Mouse (Mus musculus): ENCODE results near the gene Map3k4. TPM values are rescaled to one million over a fixed set of nuclear protein-coding genes. Genes with fewer than 3 reads are reported as not detected.
A peak's percentile ranks its signal among the peaks of the same experiment; 100 is the strongest.

Map3k4 gene
- total RNA-seq, 4 experiments from 2014 or later: 25.3 to 39.6 (median 34.3) TPM

DNA sequence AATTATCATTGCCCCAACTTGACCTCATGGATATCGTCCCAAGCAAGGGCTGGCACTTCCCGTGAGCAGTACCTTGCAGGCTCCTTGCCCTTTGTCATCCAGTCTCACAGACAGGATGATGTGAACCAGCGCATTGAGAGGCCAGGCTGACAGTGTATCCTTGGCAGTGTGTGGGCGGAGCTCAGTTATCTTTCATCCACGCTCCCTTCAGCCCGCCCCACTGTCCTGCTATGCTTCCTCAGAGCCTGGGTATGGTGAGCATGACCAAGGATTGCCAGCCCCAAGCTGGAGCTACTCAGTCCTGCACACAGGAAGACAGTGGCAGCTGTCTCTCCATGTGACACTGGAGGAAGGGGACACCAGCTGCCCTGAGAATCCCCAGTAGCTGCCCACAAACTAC is 102.4 kb downstream of the Map3k4 start:
- no peak for DNase-seq

- DNase-seq: no peak
Measured at GRCm38 (mm10) chr17:12213430-12213829, 105.2 kb downstream of the Map3k4 start.

DNA sequence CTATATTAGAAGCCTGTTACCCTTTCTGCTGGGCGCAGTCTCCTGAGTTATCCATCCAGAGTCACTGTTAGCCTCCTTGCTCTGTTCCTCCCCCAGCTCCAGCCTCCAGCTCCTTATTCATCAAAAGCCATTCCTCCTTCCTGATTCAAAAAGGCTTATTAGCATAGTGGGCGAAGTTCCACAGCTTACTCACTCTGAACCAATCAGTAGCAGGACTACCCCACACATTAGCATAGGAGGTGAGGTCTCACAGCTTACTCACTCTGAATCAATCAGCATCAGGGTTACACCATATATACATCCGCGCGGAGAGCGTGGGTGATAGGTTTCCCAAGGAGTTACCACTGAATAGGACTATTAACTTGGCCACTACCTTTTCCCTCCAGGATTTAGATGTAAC is 106.3 kb downstream of the Map3k4 start:
- no peak for DNase-seq

DNA sequence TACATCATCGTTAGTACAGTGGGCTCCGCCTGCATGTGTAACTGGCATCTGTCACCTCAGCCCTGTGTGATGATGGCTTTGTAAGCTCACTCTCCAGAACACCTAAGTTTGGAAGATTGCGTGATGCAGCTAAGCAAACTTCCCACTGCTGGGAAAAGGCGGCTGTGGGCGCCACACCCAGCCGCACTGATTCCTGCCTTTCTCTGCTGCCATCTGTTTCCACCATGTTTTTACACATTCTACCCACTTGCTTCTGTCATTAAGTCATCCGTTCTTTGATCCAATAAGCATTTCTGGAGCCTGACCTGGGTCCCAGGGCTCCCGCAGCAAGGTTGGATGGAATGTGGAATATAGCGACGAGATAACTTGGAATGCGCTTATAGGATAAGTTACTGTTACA is 106.7 kb downstream of the Map3k4 start:
- DNase-seq: no peak

DNA sequence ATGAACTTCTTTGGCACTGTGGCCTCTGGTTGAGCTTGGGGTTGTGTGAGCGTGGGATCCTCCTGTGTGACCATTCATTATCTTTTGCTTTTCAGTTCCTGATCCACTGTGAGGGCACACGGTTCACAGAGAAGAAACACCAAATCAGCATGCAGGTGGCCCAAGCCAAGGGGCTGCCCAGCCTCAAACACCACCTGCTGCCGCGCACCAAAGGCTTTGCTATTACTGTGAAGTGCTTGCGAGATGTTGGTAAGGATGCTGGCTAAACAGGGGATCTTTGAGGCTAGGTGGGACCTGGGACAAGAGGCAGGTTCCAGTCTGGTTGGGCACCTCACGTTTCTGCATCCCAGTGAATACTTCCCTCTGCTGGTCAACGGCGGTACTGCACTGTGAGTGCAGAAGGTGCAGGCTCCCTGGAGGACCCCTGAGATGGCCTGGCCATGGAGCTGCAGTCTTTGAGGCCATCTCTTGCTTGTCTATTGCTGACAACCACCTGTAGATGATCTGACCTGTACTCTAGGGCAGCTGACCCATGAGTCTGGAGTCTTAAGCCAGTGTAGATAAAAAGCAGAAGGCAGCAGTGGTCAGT is 108.0 kb downstream of the Map3k4 start:
- peak; percentile 67 for DNase-seq

- DNase-seq: no peak
Measured at GRCm38 (mm10) chr17:12209481-12209880, 109.1 kb downstream of the Map3k4 start.

GRCm38 (mm10) chr17:12207022-12207548 is 111.5 kb downstream of the Map3k4 start:
- DNase-seq: no peak

GRCm38 (mm10) chr17:12206248-12206647 is 112.3 kb downstream of the Map3k4 start:
- DNase-seq: no peak

GRCm38 (mm10) chr17:12205694-12206075 is 112.9 kb downstream of the Map3k4 start:
- no peak for DNase-seq

DNA sequence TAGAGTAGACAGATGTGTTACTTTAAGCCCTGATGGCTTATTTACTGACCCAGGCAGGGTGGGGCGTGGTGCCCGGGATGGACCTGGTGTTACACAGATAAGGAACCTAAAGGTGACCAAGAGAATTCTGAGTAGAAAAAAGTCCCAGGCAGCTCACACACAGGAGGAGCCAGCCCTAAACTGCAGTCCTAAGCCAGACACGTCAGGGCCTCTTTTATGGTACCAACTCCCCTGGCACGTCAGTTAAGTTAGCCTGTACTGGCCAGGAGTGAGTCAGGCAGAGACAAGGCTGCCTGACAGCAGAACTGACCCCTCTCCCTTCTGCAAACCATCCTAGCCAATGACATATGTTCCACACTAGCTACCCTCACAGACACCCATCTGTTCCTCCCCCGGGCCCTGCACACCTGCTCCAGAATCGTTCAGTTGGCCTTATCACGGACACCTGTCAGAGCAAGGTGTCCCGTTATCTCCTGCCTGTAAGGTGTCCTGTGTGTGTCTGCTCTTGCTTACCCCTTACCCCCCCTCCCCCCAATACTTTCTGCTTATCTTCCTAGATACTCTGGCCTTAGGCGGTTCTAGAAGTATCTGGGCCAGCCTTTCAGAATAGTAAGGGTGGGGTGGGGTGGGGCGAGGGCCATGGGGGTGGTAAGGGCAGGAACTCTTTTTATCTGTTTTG is 113.4 kb downstream of the Map3k4 start:
- DNase-seq: no peak

DNA sequence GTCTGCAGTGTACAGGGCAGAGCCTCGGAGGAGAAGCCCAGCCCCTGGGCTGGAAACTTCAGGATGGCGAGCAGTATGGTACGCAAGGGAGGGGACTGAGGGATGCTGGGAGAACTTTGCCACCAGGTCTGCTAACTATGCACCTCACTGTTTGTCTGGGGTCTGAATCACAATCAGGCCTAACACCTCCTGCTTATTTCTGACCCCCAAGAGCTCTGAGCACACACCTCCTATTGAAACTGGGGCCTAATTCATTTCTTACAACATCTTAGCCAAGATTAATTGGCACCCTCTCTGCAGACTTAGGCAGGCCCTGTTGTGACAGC is 113.9 kb downstream of the Map3k4 start:
- no peak for DNase-seq

- DNase-seq: no peak
Measured at GRCm38 (mm10) chr17:12204246-12204645, 114.3 kb downstream of the Map3k4 start.

- DNase-seq: no peak
Measured at GRCm38 (mm10) chr17:12203414-12203897, 115.1 kb downstream of the Map3k4 start.

- no peak for DNase-seq
Measured at GRCm38 (mm10) chr17:12201086-12201485, 117.5 kb downstream of the Map3k4 start.

GRCm38 (mm10) chr17:12199933-12200332 is 118.7 kb downstream of the Map3k4 start:
- no peak for DNase-seq

GRCm38 (mm10) chr17:12195604-12196003 is 123.0 kb downstream of the Map3k4 start:
- no peak for DNase-seq

- DNase-seq: no peak
Measured at GRCm38 (mm10) chr17:12195137-12195536, 123.5 kb downstream of the Map3k4 start.

DNA sequence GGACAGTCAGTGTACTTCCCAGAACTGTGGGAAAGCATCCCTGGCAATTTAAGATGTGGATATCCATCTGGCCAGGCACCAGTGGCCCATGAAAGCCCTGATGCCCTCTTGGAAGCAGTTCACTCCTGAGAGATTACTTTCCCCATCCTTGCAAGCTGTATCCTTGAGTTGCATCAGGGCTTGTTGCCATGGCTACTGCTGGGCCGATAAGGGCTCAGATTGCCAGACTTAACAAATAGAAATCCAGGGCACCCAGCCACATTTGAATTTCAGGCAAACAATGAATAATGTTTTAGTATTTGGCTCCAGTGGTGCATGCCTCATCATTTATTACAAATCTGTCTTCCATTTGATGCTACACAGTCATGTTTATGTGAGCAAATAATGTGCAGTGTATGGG is 130.8 kb downstream of the Map3k4 start:
- peak; percentile 83 for DNase-seq

DNA sequence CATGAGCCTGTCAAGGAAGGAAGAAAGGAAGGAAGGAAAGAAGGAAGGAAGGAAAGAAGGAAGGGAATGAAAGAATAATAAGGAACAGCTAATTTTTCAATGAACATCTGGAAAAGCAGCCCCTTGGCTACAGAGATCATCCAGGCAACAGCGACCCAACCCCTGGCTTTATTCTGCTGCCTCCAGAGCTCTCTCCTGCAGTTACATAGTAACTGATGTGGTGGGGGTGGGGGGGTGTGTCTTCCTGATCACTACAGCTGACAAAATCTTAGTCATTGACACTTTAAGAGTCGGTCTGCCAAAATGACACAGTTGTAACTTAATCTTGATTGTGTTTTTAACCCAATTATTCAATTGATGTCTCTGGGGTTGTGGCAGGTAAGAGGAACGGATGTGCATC is 132.3 kb downstream of the Map3k4 start:
- DNase-seq: no peak

DNA sequence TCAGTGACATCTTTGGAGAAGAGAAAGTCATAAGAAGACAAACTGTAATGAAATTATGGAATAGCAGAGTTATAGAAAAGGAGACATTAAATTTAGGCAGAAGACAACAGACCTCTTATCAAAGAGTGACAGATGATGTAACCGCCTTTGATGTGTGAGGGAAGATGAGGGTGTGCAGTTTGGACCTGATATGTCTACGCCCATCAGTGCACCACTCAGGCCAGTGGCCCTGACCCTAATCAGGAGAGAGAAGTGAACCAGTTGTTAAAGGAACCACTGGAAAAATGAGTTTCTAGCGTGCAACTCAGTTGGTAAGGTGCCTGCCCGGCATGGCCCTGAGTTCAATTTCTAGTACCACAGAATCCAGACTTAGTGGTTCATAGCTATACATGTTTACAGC is 132.7 kb downstream of the Map3k4 start:
- DNase-seq: peak; percentile 35

DNA sequence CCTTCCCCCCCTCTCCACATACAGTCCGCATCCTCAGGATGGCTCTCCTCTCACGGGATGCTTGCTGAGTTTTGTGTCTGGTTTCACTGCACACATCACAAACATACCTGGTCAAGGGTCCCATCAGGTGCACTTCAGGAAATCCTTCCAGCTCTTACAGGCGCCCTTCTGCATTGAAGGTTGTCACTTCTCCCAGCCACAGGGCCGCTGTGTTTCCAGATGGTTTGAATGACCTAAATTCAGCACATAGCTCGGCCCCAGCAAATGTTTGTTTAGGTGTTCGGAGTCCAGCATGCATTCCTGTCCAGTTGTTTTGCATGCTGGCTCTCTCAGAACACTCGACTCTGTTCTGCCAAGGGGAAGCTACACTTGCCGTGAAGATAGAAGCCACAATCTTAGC is 134.3 kb downstream of the Map3k4 start:
- no peak for DNase-seq

DNA sequence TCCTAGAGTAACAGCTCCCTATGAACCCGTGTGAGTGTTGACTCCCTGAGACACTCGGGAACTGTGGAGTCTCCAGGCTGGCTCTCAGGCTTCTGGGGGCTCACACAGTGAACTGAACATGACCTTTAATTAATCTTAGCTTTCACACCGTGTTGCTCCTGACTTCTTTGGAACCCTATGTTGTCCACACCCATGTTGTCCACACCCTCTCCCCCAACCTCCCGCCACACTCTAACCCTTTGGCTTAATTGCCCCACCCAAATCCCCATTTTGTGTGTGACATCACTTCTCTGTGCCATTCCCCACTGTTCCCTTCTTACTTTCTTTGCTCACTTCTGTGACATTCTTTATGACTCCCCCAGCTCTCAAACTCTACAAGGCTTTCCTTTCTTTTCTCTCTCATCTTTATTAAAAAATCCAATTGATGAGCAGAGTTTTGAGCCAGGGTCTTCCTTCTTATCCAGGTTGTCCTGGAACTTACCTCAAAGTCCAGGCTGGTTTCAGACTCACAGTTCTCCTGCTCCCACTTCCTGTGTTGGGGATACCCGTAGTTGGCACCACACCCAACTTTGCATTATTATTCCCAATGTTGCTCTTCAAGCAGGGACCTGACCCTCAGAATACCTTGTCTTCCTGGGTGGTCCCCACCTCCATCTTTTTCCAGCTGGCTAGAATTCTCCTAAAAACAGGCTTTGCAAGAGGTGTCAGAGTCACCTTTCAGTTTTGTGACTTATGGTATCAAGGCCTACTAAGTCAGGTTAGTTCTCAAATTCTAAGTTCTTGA is 135.7 kb downstream of the Map3k4 start:
- no peak for DNase-seq

DNA sequence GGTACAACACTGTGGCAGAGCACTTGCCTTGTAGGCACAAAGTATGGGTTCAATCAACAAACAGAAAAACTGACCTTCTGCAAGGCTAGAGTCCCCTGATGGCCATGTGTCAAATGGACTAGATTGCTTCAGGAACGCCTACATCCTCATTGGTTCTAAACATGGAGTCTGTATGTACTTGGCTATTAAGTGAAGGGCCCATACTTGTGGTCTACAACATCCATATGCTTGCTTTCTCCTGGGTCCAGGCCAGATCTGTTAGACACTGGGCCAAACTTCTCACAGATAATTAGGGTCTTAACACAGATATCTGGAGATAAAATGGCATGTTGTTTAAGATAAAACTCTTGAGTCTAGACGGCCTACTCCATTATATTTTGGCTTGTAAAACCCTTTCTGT is 138.8 kb downstream of the Map3k4 start:
- DNase-seq: no peak

GRCm38 (mm10) chr17:12179339-12179738 is 139.3 kb downstream of the Map3k4 start:
- no peak for DNase-seq

Measured in adrenal gland, adult 8-10 months (tissue).